Comparison of ENCODE assay signal across 28 mouse cellular contexts in genomic region chr8:65047801-65048200, GRCm38 (mm10). TPM values are rescaled to one million over a fixed set of nuclear protein-coding genes. Genes with fewer than 3 reads are reported as not detected.
"Had no signal": no experiment of that assay in that cellular context is flagged by ENCODE, and none has a peak within 500 bp of the region (broad histone marks: within the 10 kb centered on the region; RNA-seq: fewer than 3 reads in every experiment).

No protein-coding gene starts in this region.

- DNase-seq: liver, postnatal 0 days; lung, adult 2 months; lung, postnatal 14 days; lung, postnatal 36 days; retina, postnatal 1 day; right cerebral cortex, adult 18-20 months; right cerebral cortex, postnatal 25 days; right cerebral cortex, postnatal 4 days; spleen, adult 18-20 months; thymus, adult 18-20 months; thymus, postnatal 14 days; thymus, postnatal 36 days had no signal

- H3K9ac ChIP-seq: liver, postnatal 0 days; lung, embryonic 15.5 days; midbrain, embryonic 13.5 days; neural tube, embryonic 13.5 days; neural tube, embryonic 15.5 days had no signal

- H3K36me3 ChIP-seq: lung, embryonic 15.5 days; midbrain, embryonic 13.5 days; neural tube, embryonic 13.5 days; neural tube, embryonic 15.5 days had no signal

- H3K9me3 ChIP-seq: lung, embryonic 15.5 days; midbrain, embryonic 13.5 days; neural tube, embryonic 13.5 days; neural tube, embryonic 15.5 days had no signal

- H3K27ac ChIP-seq: lung, embryonic 15.5 days; macrophage; midbrain, embryonic 13.5 days; neural tube, embryonic 13.5 days; neural tube, embryonic 15.5 days had no signal

- H3K27me3 ChIP-seq: lung, embryonic 15.5 days; megakaryocyte, embryonic 14.5 days; midbrain, embryonic 13.5 days; neural tube, embryonic 13.5 days; neural tube, embryonic 15.5 days had no signal

- H3K4me3 ChIP-seq: lung, embryonic 15.5 days; megakaryocyte, embryonic 14.5 days; midbrain, embryonic 13.5 days; myocyte; neural tube, embryonic 13.5 days; neural tube, embryonic 15.5 days had no signal

- H3K4me1 ChIP-seq: megakaryocyte, embryonic 14.5 days; midbrain, embryonic 13.5 days; neural tube, embryonic 13.5 days; neural tube, embryonic 15.5 days had no signal

RNA-seq across cellular contexts. Expression of gene Apela, which starts 10.7 kb away (rescaled TPM):
- total RNA-seq: megakaryocyte progenitor cell, adult 5-6 weeks had no signal
- polyA plus RNA-seq: lung, adult 2 months; macrophage; myocyte; small intestine, adult 2 months; thymus, postnatal 0 days had no signal

RNA-seq across cellular contexts. Expression of gene Gm10663, which starts 27.0 kb away (rescaled TPM):
- total RNA-seq: megakaryocyte progenitor cell, adult 5-6 weeks had no signal
- polyA plus RNA-seq: liver, postnatal 0 days; lung, adult 2 months; lung, embryonic 15.5 days; lung, postnatal 0 days; macrophage; midbrain, embryonic 11.5 days; midbrain, embryonic 13.5 days; midbrain, embryonic 16.5 days; myocyte; neural tube, embryonic 11.5 days; neural tube, embryonic 13.5 days; neural tube, embryonic 15.5 days; small intestine, adult 2 months; stomach, embryonic 14.5 days; stomach, embryonic 16.5 days; thymus, postnatal 0 days had no signal

RNA-seq across cellular contexts. Expression of gene Trim60, which starts 29.4 kb away (rescaled TPM):
- total RNA-seq: megakaryocyte progenitor cell, adult 5-6 weeks had no signal
- polyA plus RNA-seq: liver, postnatal 0 days; lung, adult 2 months; lung, embryonic 15.5 days; lung, postnatal 0 days; macrophage; midbrain, embryonic 11.5 days; midbrain, embryonic 13.5 days; midbrain, embryonic 16.5 days; myocyte; neural tube, embryonic 11.5 days; neural tube, embryonic 13.5 days; neural tube, embryonic 15.5 days; small intestine, adult 2 months; stomach, embryonic 14.5 days; stomach, embryonic 16.5 days; thymus, postnatal 0 days had no signal

RNA-seq across cellular contexts. Expression of gene Trim61, which starts 29.5 kb away (rescaled TPM):
- total RNA-seq: megakaryocyte progenitor cell, adult 5-6 weeks had no signal
- polyA plus RNA-seq: liver, postnatal 0 days; lung, adult 2 months; lung, embryonic 15.5 days; lung, postnatal 0 days; macrophage; midbrain, embryonic 11.5 days; midbrain, embryonic 13.5 days; midbrain, embryonic 16.5 days; myocyte; neural tube, embryonic 13.5 days; small intestine, adult 2 months; stomach, embryonic 14.5 days; thymus, postnatal 0 days had no signal
